In genomic region chr12:100187013-100187755, GRCm38 (mm10) we compare ENCODE assay signal across 8 mouse cellular contexts. TPM values are rescaled to one million over a fixed set of nuclear protein-coding genes. Genes with fewer than 3 reads are reported as not detected.
DNase-seq lines count a peak whose midpoint lies in the region; ATAC-seq and TF ChIP-seq lines count a peak whose summit lies in the region.

No protein-coding gene starts in this region.

- peak; percentile 99 to 100 for DNase-seq in heart, postnatal 10 days
- DNase-seq in layer of hippocampus, adult 11-12 months (ENCODE audit: low spot score) = peak; percentile 99
- DNase-seq in lung, adult 18-20 months = peak; percentile 99 to 100
- peak; percentile 99 for DNase-seq in testis, postnatal 14 days (ENCODE audit: low spot score)

- intact Hi-C loops in heart, postnatal 10 days (cut with DNase I) = loop anchor here (5.0 kb wide), 1 partner anchor 55 kb away; no protein-coding TSS in a partner anchor

- H3K36me3 ChIP-seq in ES-Bruce4 (ENCODE audit: control insufficient read depth, insufficient read depth, low read length, poor library complexity, severe bottlenecking) = no peaks in the 10 kb centered on the region
- no peaks in the 10 kb centered on the region for H3K36me3 ChIP-seq in forebrain, embryonic 13.5 days (ENCODE audit: poor library complexity, severe bottlenecking)
- H3K36me3 ChIP-seq in neural tube, embryonic 15.5 days = no peaks in the 10 kb centered on the region

- ATAC-seq in cerebellum, adult (ENCODE audit: insufficient number of reproducible peaks, low FRiP score, low TSS enrichment) = peak; percentile 94
- peak; percentile 100 for ATAC-seq in forebrain, embryonic 13.5 days
- ATAC-seq in neural tube, embryonic 15.5 days (ENCODE audit: low FRiP score) = peak; percentile 98

- peak overlapping the region; percentile 91 for H3K27ac ChIP-seq in ES-Bruce4 (ENCODE audit: insufficient read depth, low read length)
- peak overlapping the region; percentile 99 for H3K27ac ChIP-seq in forebrain, embryonic 13.5 days
- peak overlapping the region; percentile 100 for H3K27ac ChIP-seq in neural tube, embryonic 15.5 days (replicated peaks)

- peak overlapping the region; percentile 91 for H3K4me3 ChIP-seq in ES-Bruce4 (ENCODE audit: low read depth, low read length)
- peak overlapping the region; percentile 62 for H3K4me3 ChIP-seq in forebrain, embryonic 13.5 days
- peak overlapping the region; percentile 57 for H3K4me3 ChIP-seq in neural tube, embryonic 15.5 days (replicated peaks)

- TF ChIP-seq EP300 in ES-Bruce4 (IDR thresholded peaks at IDR 0.05; ENCODE audit: insufficient read depth, low read depth, low read length) = 0 out of 2 replicates have a peak, but pooled peaks have one; percentile 29

- peak overlapping the region; percentile 93 for H3K9ac ChIP-seq in ES-Bruce4 (ENCODE audit: low read depth, poor library complexity, severe bottlenecking)
- H3K9ac ChIP-seq in forebrain, embryonic 13.5 days = peak overlapping the region; percentile 87
- peak overlapping the region; percentile 81 for H3K9ac ChIP-seq in neural tube, embryonic 15.5 days (replicated peaks)

- H3K4me2 ChIP-seq in forebrain, embryonic 13.5 days = peak overlapping the region; percentile 76
- H3K4me2 ChIP-seq in neural tube, embryonic 15.5 days = peak overlapping the region; percentile 86

- no peak for TF ChIP-seq CTCF in ES-Bruce4 (IDR thresholded peaks at IDR 0.05; ENCODE audit: low read depth, low read length)

- no peaks in the 10 kb centered on the region for H3K4me1 ChIP-seq in ES-Bruce4 (ENCODE audit: control insufficient read depth, insufficient read depth, low read length)
- H3K4me1 ChIP-seq in forebrain, embryonic 13.5 days = peaks cover 21% of the 10 kb centered on the region
- H3K4me1 ChIP-seq in neural tube, embryonic 15.5 days = peaks cover 21% of the 10 kb centered on the region

- WGBS in forebrain, embryonic 13.5 days = under 1% methylated on average over 52 of the region's 52 CpGs
- WGBS in neural tube, embryonic 15.5 days = under 1% methylated on average over 52 of the region's 52 CpGs

- no peaks in the 10 kb centered on the region for H3K27me3 ChIP-seq in ES-Bruce4 (ENCODE audit: control insufficient read depth, insufficient read depth, low read length, poor library complexity, severe bottlenecking)
- no peaks in the 10 kb centered on the region for H3K27me3 ChIP-seq in forebrain, embryonic 13.5 days
- H3K27me3 ChIP-seq in neural tube, embryonic 15.5 days (replicated peaks) = no peaks in the 10 kb centered on the region

- TF ChIP-seq POLR2A in ES-Bruce4 (IDR thresholded peaks at IDR 0.05; ENCODE audit: insufficient read depth, low read length) = peak; percentile 84

- H3K9me3 ChIP-seq in ES-Bruce4 (replicated peaks; ENCODE audit: control insufficient read depth, insufficient read depth, low read length, poor library complexity, severe bottlenecking) = no peaks in the 10 kb centered on the region
- H3K9me3 ChIP-seq in forebrain, embryonic 13.5 days (replicated peaks) = peaks cover 3% of the 10 kb centered on the region; the same call in 1 of the 2 replicates
- no peaks in the 10 kb centered on the region for H3K9me3 ChIP-seq in neural tube, embryonic 15.5 days (replicated peaks)

RNA-seq across cellular contexts. Expression of gene Calm1, which starts 12.1 kb away (rescaled TPM):
- 280 and 286 TPM in 2 replicates for polyA plus RNA-seq in ES-Bruce4 (2011; ENCODE audit: insufficient read depth, insufficient read length, low read depth, missing spikeins)
- polyA plus RNA-seq in forebrain, embryonic 13.5 days (2015; fragmentation: Nextera tagmentation; extraction: Ambion mirVana) = 1,816 and 2,096 TPM in 2 replicates
- total RNA-seq in heart, postnatal 10 days (2021) = 100 to 1,000 TPM; 338 to 349 TPM
- 2,749 and 3,020 TPM in 2 replicates for polyA plus RNA-seq in neural tube, embryonic 15.5 days (2015; fragmentation: Nextera tagmentation; extraction: Ambion mirVana)

RNA-seq across cellular contexts. Expression of gene Nrde2, which starts 27.7 kb away (rescaled TPM):
- 14.9 and 17.6 TPM in 2 replicates for polyA plus RNA-seq in ES-Bruce4 (2011; ENCODE audit: insufficient read depth, insufficient read length, low read depth, missing spikeins)
- polyA plus RNA-seq in forebrain, embryonic 13.5 days (2015; fragmentation: Nextera tagmentation; extraction: Ambion mirVana) = 14.6 and 15.7 TPM in 2 replicates
- 10 to 100 TPM; 12.5 to 14.2 TPM for total RNA-seq in heart, postnatal 10 days (2021)
- polyA plus RNA-seq in neural tube, embryonic 15.5 days (2015; fragmentation: Nextera tagmentation; extraction: Ambion mirVana) = 10.4 and 11.8 TPM in 2 replicates

Comparison
In these comparisons a context has a peak if more than half of its experiments do, and no peak if none do; other contexts are left out.
1. Peak in every context shown above with its lines: DNase-seq, ATAC-seq, H3K4me3 ChIP-seq and H3K27ac ChIP-seq.